Mouse (Mus musculus): ENCODE measurements around the gene Sgms1.
"Not testable (repeated sequence)": the region's sequence is repeated elsewhere in the genome, so short reads cannot be mapped to it uniquely, and the experiment has no call there.

Sgms1 gene

GRCm38 (mm10) chr19:32326156-32326555, 63.4 kb downstream of the Sgms1 start:
- no peak for DNase-seq (ENCODE audit: low read depth, low spot score)

- no peak for DNase-seq (ENCODE audit: low read depth, low spot score)
Observed at GRCm38 (mm10) chr19:32325100-32325768, 64.3 kb downstream of the Sgms1 start.

- DNase-seq (ENCODE audit: low read depth, low spot score): no peak
Observed at GRCm38 (mm10) chr19:32324550-32324949, 65.0 kb downstream of the Sgms1 start.

GRCm38 (mm10) chr19:32323070-32323469, 66.4 kb downstream of the Sgms1 start:
- no peak for DNase-seq (ENCODE audit: low read depth, low spot score)

GRCm38 (mm10) chr19:32322429-32323035, 67.0 kb downstream of the Sgms1 start:
- no peak for DNase-seq (ENCODE audit: low read depth, low spot score)

GRCm38 (mm10) chr19:32320366-32320666, 69.2 kb downstream of the Sgms1 start:
- DNase-seq (ENCODE audit: low read depth, low spot score): no peak

GRCm38 (mm10) chr19:32319531-32320365, 69.8 kb downstream of the Sgms1 start:
- no peak for DNase-seq (ENCODE audit: low read depth, low spot score)

- no peak for DNase-seq (ENCODE audit: low read depth, low spot score)
Observed at GRCm38 (mm10) chr19:32319057-32319456, 70.5 kb downstream of the Sgms1 start.

GRCm38 (mm10) chr19:32317347-32317746, 72.2 kb downstream of the Sgms1 start:
- DNase-seq (ENCODE audit: low read depth, low spot score): not testable (repeated sequence)

GRCm38 (mm10) chr19:32313304-32313703, 76.2 kb downstream of the Sgms1 start:
- no peak for DNase-seq (ENCODE audit: low read depth, low spot score)

GRCm38 (mm10) chr19:32311762-32312161, 77.8 kb downstream of the Sgms1 start:
- DNase-seq (ENCODE audit: low read depth, low spot score): no peak

- DNase-seq (ENCODE audit: low read depth, low spot score): no peak
Observed at GRCm38 (mm10) chr19:32311063-32311462, 78.5 kb downstream of the Sgms1 start.

- no peak for DNase-seq (ENCODE audit: low read depth, low spot score)
Observed at GRCm38 (mm10) chr19:32310483-32310882, 79.0 kb downstream of the Sgms1 start.

- DNase-seq (ENCODE audit: low read depth, low spot score): no peak
Observed at GRCm38 (mm10) chr19:32309346-32309745, 80.2 kb downstream of the Sgms1 start.

GRCm38 (mm10) chr19:32308311-32308710, 81.2 kb downstream of the Sgms1 start:
- no peak for DNase-seq (ENCODE audit: low read depth, low spot score)

GRCm38 (mm10) chr19:32304898-32305297, 84.6 kb downstream of the Sgms1 start:
- no peak for DNase-seq (ENCODE audit: low read depth, low spot score)

GRCm38 (mm10) chr19:32304008-32304873, 85.3 kb downstream of the Sgms1 start:
- DNase-seq (ENCODE audit: low read depth, low spot score): no peak

- no peak for DNase-seq (ENCODE audit: low read depth, low spot score)
Observed at GRCm38 (mm10) chr19:32302835-32303381, 86.6 kb downstream of the Sgms1 start.

GRCm38 (mm10) chr19:32301568-32301967, 87.9 kb downstream of the Sgms1 start:
- DNase-seq (ENCODE audit: low read depth, low spot score): no peak

GRCm38 (mm10) chr19:32298221-32298620, 91.3 kb downstream of the Sgms1 start:
- no peak for DNase-seq (ENCODE audit: low read depth, low spot score)

- DNase-seq (ENCODE audit: low read depth, low spot score): no peak
Observed at GRCm38 (mm10) chr19:32296863-32297262, 92.7 kb downstream of the Sgms1 start.

All from telencephalon, adult 2 months (tissue).